Mouse (Mus musculus): Measurements from ENCODE around the gene Zfp180. TPM values are rescaled to one million over a fixed set of nuclear protein-coding genes. Genes with fewer than 3 reads are reported as not detected.

Gene Zfp180
- total and polyA plus RNA-seq, 2 experiments, result 9.5 to 12.7 TPM

GRCm38 (mm10) chr7:24142566-24142965 lies 60.8 kb downstream of the Zfp180 start:
- no peaks in the 10 kb centered on the region for H3K4me1 ChIP-seq (ENCODE audit: control insufficient read depth, insufficient read depth, low read length)
- TF ChIP-seq POLR2A (IDR thresholded peaks at IDR 0.05; ENCODE audit: extremely low read depth, insufficient read depth, low read length) (no peak), CTCF (IDR thresholded peaks at IDR 0.05; ENCODE audit: low read depth, low read length) (no peak)
- WGBS, result 91% methylated on average over 6 of the region's 6 CpGs

GRCm38 (mm10) chr7:24153272-24153671 lies 71.5 kb downstream of the Zfp180 start:
- WGBS, result 14% methylated on average over 1 of the region's 1 CpGs
- Histone ChIP-seq H3K27ac (replicated peaks; ENCODE audit: insufficient read depth, low read depth, low read length) (no peak overlapping the region), H3K27me3 (ENCODE audit: control insufficient read depth, insufficient read depth, low read length) (no peaks in the 10 kb centered on the region), H3K9ac (ENCODE audit: low read depth, low read length) (no peak overlapping the region), H3K4me1 (ENCODE audit: control insufficient read depth, insufficient read depth, low read length) (no peaks in the 10 kb centered on the region), H3K4me3 (ENCODE audit: insufficient read depth, low read depth, low read length) (no peak overlapping the region), H3K79me2 (ENCODE audit: control insufficient read depth, insufficient read depth, low read length) (no peaks in the 10 kb centered on the region), H3K36me3 (ENCODE audit: control insufficient read depth, insufficient read depth, low read length) (no peaks in the 10 kb centered on the region)
- peak; percentile 15 for DNase-seq (ENCODE audit: extremely low read depth, low read depth, low spot score)
- TF ChIP-seq CTCF (IDR thresholded peaks at IDR 0.05; ENCODE audit: low read depth, low read length), result no peak
- no peak for TF ChIP-seq POLR2A (IDR thresholded peaks at IDR 0.05; ENCODE audit: extremely low read depth, insufficient read depth, low read length)

More at GRCm38 (mm10) chr7:24142566-24142965, 60.8 kb downstream of the Zfp180 start:
- no peak overlapping the region for H3K27ac ChIP-seq (replicated peaks; ENCODE audit: insufficient read depth, low read depth, low read length)
- DNase-seq (ENCODE audit: extremely low read depth, low read depth, low spot score), result no peak
- no peaks in the 10 kb centered on the region for H3K27me3 ChIP-seq (ENCODE audit: control insufficient read depth, insufficient read depth, low read length)
- H3K9ac ChIP-seq (ENCODE audit: low read depth, low read length), result no peak overlapping the region
- no peak overlapping the region for H3K4me3 ChIP-seq (ENCODE audit: insufficient read depth, low read depth, low read length)
- H3K79me2 ChIP-seq (ENCODE audit: control insufficient read depth, insufficient read depth, low read length), result no peaks in the 10 kb centered on the region
- peaks cover 22% of the 10 kb centered on the region; the same call in 1 of the 2 replicates for H3K36me3 ChIP-seq (ENCODE audit: control insufficient read depth, insufficient read depth, low read length)

Other genes starting within 250 kb of the Zfp180 start
- not detected in 2 replicates for gene Vmn1r176, start 244.6 kb upstream of the Zfp180 start, total RNA-seq (2014; rRNA removed)
- gene Vmn1r176, start 244.6 kb upstream of the Zfp180 start, polyA plus RNA-seq (2012; rRNA removed), result not detected in 2 replicates
- not detected in 2 replicates for gene Vmn1r177, start 215.5 kb upstream of the Zfp180 start, total RNA-seq (2014; rRNA removed)
- gene Vmn1r177, start 215.5 kb upstream of the Zfp180 start, polyA plus RNA-seq (2012; rRNA removed), result not detected in 2 replicates
- gene Vmn1r178, start 189.9 kb upstream of the Zfp180 start, total RNA-seq (2014; rRNA removed), result not detected in 2 replicates
- not detected in 2 replicates for gene Vmn1r178, start 189.9 kb upstream of the Zfp180 start, polyA plus RNA-seq (2012; rRNA removed)
- gene Vmn1r179, start 154.9 kb upstream of the Zfp180 start, total RNA-seq (2014; rRNA removed), result not detected in 2 replicates
- not detected in 2 replicates for gene Vmn1r179, start 154.9 kb upstream of the Zfp180 start, polyA plus RNA-seq (2012; rRNA removed)
- not detected in 2 replicates for gene Vmn1r180, start 131.3 kb upstream of the Zfp180 start, total RNA-seq (2014; rRNA removed)
- not detected in 2 replicates for gene Vmn1r180, start 131.3 kb upstream of the Zfp180 start, polyA plus RNA-seq (2012; rRNA removed)
- not detected in 2 replicates for gene Vmn1r181, start 107.3 kb upstream of the Zfp180 start, total RNA-seq (2014; rRNA removed)
- gene Vmn1r181, start 107.3 kb upstream of the Zfp180 start, polyA plus RNA-seq (2012; rRNA removed), result not detected in 2 replicates
- not detected in 2 replicates for gene V1rd19, start 80.2 kb upstream of the Zfp180 start, total RNA-seq (2014; rRNA removed)
- gene V1rd19, start 80.2 kb upstream of the Zfp180 start, polyA plus RNA-seq (2012; rRNA removed), result not detected in 2 replicates
- gene Vmn1r183, start 28.7 kb upstream of the Zfp180 start, total RNA-seq (2014; rRNA removed), result not detected in 2 replicates
- gene Vmn1r183, start 28.7 kb upstream of the Zfp180 start, polyA plus RNA-seq (2012; rRNA removed), result not detected in 2 replicates
- gene Zfp112, start 30.4 kb downstream of the Zfp180 start, total RNA-seq (2014; rRNA removed), result 0.81 and 1.1 TPM in 2 replicates
- gene Zfp112, start 30.4 kb downstream of the Zfp180 start, polyA plus RNA-seq (2012; rRNA removed), result 0.42 and 1.1 TPM in 2 replicates
- gene Zfp235, start 52.2 kb downstream of the Zfp180 start, total RNA-seq (2014; rRNA removed), result 6.1 and 7.7 TPM in 2 replicates
- 3.3 and 3.8 TPM in 2 replicates for gene Zfp235, start 52.2 kb downstream of the Zfp180 start, polyA plus RNA-seq (2012; rRNA removed)
- 0.34 and 0.37 TPM in 2 replicates for gene Zfp114, start 93.1 kb downstream of the Zfp180 start, total RNA-seq (2014; rRNA removed)
- 0.06 and 0.29 TPM in 2 replicates for gene Zfp114, start 93.1 kb downstream of the Zfp180 start, polyA plus RNA-seq (2012; rRNA removed)
- gene Zfp111, start 129.5 kb downstream of the Zfp180 start, total RNA-seq (2014; rRNA removed), result 2.5 and 2.7 TPM in 2 replicates
- gene Zfp111, start 129.5 kb downstream of the Zfp180 start, polyA plus RNA-seq (2012; rRNA removed), result 0.69 and 0.87 TPM in 2 replicates
- 3.1 and 3.6 TPM in 2 replicates for gene Zfp109, start 155.6 kb downstream of the Zfp180 start, total RNA-seq (2014; rRNA removed)
- 0.98 and 1.3 TPM in 2 replicates for gene Zfp109, start 155.6 kb downstream of the Zfp180 start, polyA plus RNA-seq (2012; rRNA removed)
- gene Zfp108, start 172.9 kb downstream of the Zfp180 start, total RNA-seq (2014; rRNA removed), result 2.4 and 2.7 TPM in 2 replicates
- 0.38 and 0.61 TPM in 2 replicates for gene Zfp108, start 172.9 kb downstream of the Zfp180 start, polyA plus RNA-seq (2012; rRNA removed)
- 2.9 and 3.6 TPM in 2 replicates for gene Zfp93, start 188.5 kb downstream of the Zfp180 start, total RNA-seq (2014; rRNA removed)
- gene Zfp93, start 188.5 kb downstream of the Zfp180 start, polyA plus RNA-seq (2012; rRNA removed), result 1.3 TPM in 2 replicates
- gene Zfp61, start 219.3 kb downstream of the Zfp180 start, total RNA-seq (2014; rRNA removed), result 0.94 and 1.8 TPM in 2 replicates
- 0.48 and 0.50 TPM in 2 replicates for gene Zfp61, start 219.3 kb downstream of the Zfp180 start, polyA plus RNA-seq (2012; rRNA removed)
- gene Zfp94, start 234.7 kb downstream of the Zfp180 start, total RNA-seq (2014; rRNA removed), result 2.4 and 2.8 TPM in 2 replicates
- 2.6 and 3.3 TPM in 2 replicates for gene Zfp94, start 234.7 kb downstream of the Zfp180 start, polyA plus RNA-seq (2012; rRNA removed)